Mouse (Mus musculus) midbrain, embryonic 13.5 days (tissue): Measurements from ENCODE around the gene Dzip1. TPM values are rescaled to one million over a fixed set of nuclear protein-coding genes. Genes with fewer than 3 reads are reported as not detected.

Source experiments
- ATAC-seq: fragments of 200-750 bp; cut with Nextera tagmentation; 2 replicates; pipeline ENCODE4 v1.8.0; 2017; ENCODE audit warnings: mild to moderate bottlenecking, moderate TSS enrichment, moderate library complexity
- H3K27ac ChIP-seq: fragments of 300-500 bp; sonication (generic); 2 replicates; pipeline ENCODE4 v1.5.1; 2015; ENCODE audit warnings: inconsistent platforms, mild to moderate bottlenecking, moderate library complexity
- H3K27me3 ChIP-seq: fragments of 300-500 bp; sonication (generic); 2 replicates; pipeline ENCODE4 v1.6.1; 2015; ENCODE audit warnings: mild to moderate bottlenecking, inconsistent platforms
- H3K36me3 ChIP-seq: fragments of 300-500 bp; sonication (generic); 2 replicates; pipeline ENCODE4 v1.6.1; 2015; ENCODE audit warnings: mild to moderate bottlenecking, inconsistent platforms
- H3K4me1 ChIP-seq: fragments of 300-500 bp; sonication (generic); replicated peaks from 2 replicates; pipeline ENCODE4 v1.6.1; 2015; ENCODE audit warnings: inconsistent platforms
- H3K4me2 ChIP-seq: fragments of 300-500 bp; sonication (generic); replicated peaks from 2 replicates; pipeline ENCODE4 v1.6.1; 2015; ENCODE audit warnings: moderate library complexity, mild to moderate bottlenecking, inconsistent platforms
- H3K4me3 ChIP-seq: fragments of 300-500 bp; sonication (generic); replicated peaks from 2 replicates; pipeline ENCODE4 v1.5.1; 2015; ENCODE audit warnings: mild to moderate bottlenecking, inconsistent platforms
- H3K9ac ChIP-seq: fragments of 300-500 bp; sonication (generic); replicated peaks from 2 replicates; pipeline ENCODE4 v1.6.1; 2015; ENCODE audit warnings: mild to moderate bottlenecking, inconsistent platforms
- H3K9me3 ChIP-seq: fragments of 300-500 bp; sonication (generic); 2 replicates; pipeline ENCODE4 v1.6.1; 2016; ENCODE audit warnings: mild to moderate bottlenecking, inconsistent platforms
- WGBS: fragments of 180-500 bp; shearing (Covaris S2); methylation state at CpG from one replicate; pipeline ENCODE4 v1.1.7; 2015; 5-methylcytosine and 5-hydroxymethylcytosine counted together
- polyA plus RNA-seq: library from polyadenylated mRNA; unstranded; fragments of >200 nt; fragmentation: Nextera tagmentation; extraction: Ambion mirVana; gene quantifications from 2 replicates; pipeline ENCODE4 v1.2.1, GENCODE M21; 2015

The Dzip1 gene
- polyA plus RNA-seq, 1 experiment from 2014 or later, result 54.1 TPM

- ATAC-seq, result peak; percentile 100
- peaks cover 31% of the 10 kb centered on the region for H3K4me1 ChIP-seq
- H3K4me3 ChIP-seq, result peak within 1 kb of the TSS; percentile 96
- H3K36me3 ChIP-seq, result no peaks in the 10 kb centered on the region
- no peaks in the 10 kb centered on the region for H3K9me3 ChIP-seq
- H3K27me3 ChIP-seq, result peaks cover 6% of the 10 kb centered on the region; the same call in 1 of the 2 replicates
- H3K9ac ChIP-seq, result peak within 1 kb of the TSS; percentile 94
- peak within 1 kb of the TSS; percentile 68 for H3K4me2 ChIP-seq
- peak within 1 kb of the TSS; percentile 86 for H3K27ac ChIP-seq
- WGBS, result under 1% methylated on average over 118 of the region's 124 CpGs
These were observed 12.6 kb upstream of the Dzip1 start, which contains the start of gene Dnajc3 for GRCm38 (mm10) chr14:118937533-118938492. Dnajc3 (plus strand) TSS chr14:118937976.

GRCm38 (mm10) chr14:118936952-118937351, 11.7 kb upstream of the Dzip1 start:
- peak overlapping the region; percentile 86 for H3K27ac ChIP-seq
- H3K27me3 ChIP-seq, result peaks cover 6% of the 10 kb centered on the region; the same call in 1 of the 2 replicates
- no peaks in the 10 kb centered on the region for H3K9me3 ChIP-seq
- ATAC-seq, result no peak
- H3K9ac ChIP-seq, result peak overlapping the region; percentile 76
- peak overlapping the region; percentile 96 for H3K4me3 ChIP-seq
- no peaks in the 10 kb centered on the region for H3K36me3 ChIP-seq
- peak overlapping the region; percentile 68 for H3K4me2 ChIP-seq
- 37% methylated on average over 4 of the region's 4 CpGs for WGBS
- H3K4me1 ChIP-seq, result peaks cover 28% of the 10 kb centered on the region

GRCm38 (mm10) chr14:118936236-118936635, 11.0 kb upstream of the Dzip1 start:
- Histone ChIP-seq H3K4me3 (no peak overlapping the region), H3K9ac (no peak overlapping the region), H3K4me1 (peaks cover 24% of the 10 kb centered on the region), H3K27ac (no peak overlapping the region), H3K36me3 (no peaks in the 10 kb centered on the region), H3K4me2 (no peak overlapping the region), H3K27me3 (peaks cover 6% of the 10 kb centered on the region; the same call in 1 of the 2 replicates), H3K9me3 (no peaks in the 10 kb centered on the region)
- 69% methylated on average over 3 of the region's 3 CpGs for WGBS
- ATAC-seq, result no peak

- H3K27ac ChIP-seq, result no peak overlapping the region
These were observed 9.4 kb upstream of the Dzip1 start for GRCm38 (mm10) chr14:118934686-118935085.

GRCm38 (mm10) chr14:118932956-118933355, 7.7 kb upstream of the Dzip1 start:
- H3K27ac ChIP-seq, result no peak overlapping the region
- WGBS, result 70% methylated on average over 8 of the region's 8 CpGs
- no peak overlapping the region for H3K9ac ChIP-seq
- no peak overlapping the region for H3K4me2 ChIP-seq
- H3K4me3 ChIP-seq, result no peak overlapping the region
- ATAC-seq, result no peak
- H3K36me3 ChIP-seq, result no peaks in the 10 kb centered on the region
- peaks cover 6% of the 10 kb centered on the region for H3K4me1 ChIP-seq
- no peaks in the 10 kb centered on the region for H3K9me3 ChIP-seq
- peaks cover 6% of the 10 kb centered on the region; the same call in 1 of the 2 replicates for H3K27me3 ChIP-seq

More at GRCm38 (mm10) chr14:118934686-118935085, 9.4 kb upstream of the Dzip1 start:
- Histone ChIP-seq H3K9ac (no peak overlapping the region), H3K36me3 (no peaks in the 10 kb centered on the region), H3K27me3 (peaks cover 6% of the 10 kb centered on the region; the same call in 1 of the 2 replicates), H3K4me1 (peaks cover 18% of the 10 kb centered on the region), H3K9me3 (no peaks in the 10 kb centered on the region), H3K4me3 (no peak overlapping the region), H3K4me2 (no peak overlapping the region)
- 93% methylated on average over 9 of the region's 9 CpGs for whole genome bisulfite sequencing
- no peak for ATAC-seq

GRCm38 (mm10) chr14:118931181-118931580, 5.9 kb upstream of the Dzip1 start:
- WGBS, result 85% methylated on average over 2 of the region's 2 CpGs
- ATAC-seq, result no peak
- H3K36me3 ChIP-seq, result no peaks in the 10 kb centered on the region
- H3K9me3 ChIP-seq, result no peaks in the 10 kb centered on the region
- no peaks in the 10 kb centered on the region; the same call in 1 of the 2 replicates for H3K4me1 ChIP-seq
- H3K27ac ChIP-seq, result no peak overlapping the region
- H3K9ac ChIP-seq, result no peak overlapping the region
- H3K4me2 ChIP-seq, result no peak overlapping the region
- no peak overlapping the region for H3K4me3 ChIP-seq
- H3K27me3 ChIP-seq, result peaks cover 1% of the 10 kb centered on the region; the same call in 1 of the 2 replicates

- 80% methylated on average over 2 of the region's 2 CpGs for WGBS
These were observed 5.5 kb upstream of the Dzip1 start for GRCm38 (mm10) chr14:118930777-118931176.

GRCm38 (mm10) chr14:118929779-118930178, 4.5 kb upstream of the Dzip1 start:
- Histone ChIP-seq H3K4me1 (peaks cover 7% of the 10 kb centered on the region), H3K36me3 (no peaks in the 10 kb centered on the region), H3K27ac (no peak overlapping the region), H3K9ac (no peak overlapping the region), H3K9me3 (no peaks in the 10 kb centered on the region), H3K27me3 (no peaks in the 10 kb centered on the region; the same call in 1 of the 2 replicates), H3K4me2 (no peak overlapping the region), H3K4me3 (no peak overlapping the region)
- no peak for ATAC-seq
- 77% methylated on average over 2 of the region's 2 CpGs for WGBS

More at GRCm38 (mm10) chr14:118930777-118931176, 5.5 kb upstream of the Dzip1 start:
- no peak overlapping the region for H3K9ac ChIP-seq
- no peak overlapping the region for H3K27ac ChIP-seq
- no peak overlapping the region for H3K4me2 ChIP-seq
- H3K4me3 ChIP-seq, result no peak overlapping the region
- H3K9me3 ChIP-seq, result no peaks in the 10 kb centered on the region
- ATAC-seq, result no peak
- no peaks in the 10 kb centered on the region; the same call in 1 of the 2 replicates for H3K27me3 ChIP-seq
- H3K36me3 ChIP-seq, result no peaks in the 10 kb centered on the region
- peaks cover 3% of the 10 kb centered on the region for H3K4me1 ChIP-seq

GRCm38 (mm10) chr14:118928565-118928964, 3.3 kb upstream of the Dzip1 start:
- Histone ChIP-seq H3K4me3 (no peak overlapping the region), H3K27ac (no peak overlapping the region), H3K36me3 (no peaks in the 10 kb centered on the region), H3K4me1 (peaks cover 16% of the 10 kb centered on the region), H3K9ac (no peak overlapping the region), H3K4me2 (no peak overlapping the region), H3K9me3 (no peaks in the 10 kb centered on the region), H3K27me3 (no peaks in the 10 kb centered on the region; the same call in 1 of the 2 replicates)
- ATAC-seq, result no peak
- WGBS, result 82% methylated on average over 3 of the region's 3 CpGs

- H3K36me3 ChIP-seq, result peaks cover 23% of the 10 kb centered on the region
- peak overlapping the region; percentile 70 for H3K9ac ChIP-seq
- H3K4me3 ChIP-seq, result peak overlapping the region; percentile 79
- H3K27me3 ChIP-seq, result 0 out of 2 replicates have a peak, but pooled peaks cover 3% of the 10 kb centered on the region
- no peaks in the 10 kb centered on the region for H3K9me3 ChIP-seq
- peak overlapping the region; percentile 87 for H3K4me2 ChIP-seq
- H3K27ac ChIP-seq, result no peak overlapping the region
- 1% methylated on average over 45 of the region's 47 CpGs for WGBS
- peak; percentile 41 for ATAC-seq
- peaks cover 50% of the 10 kb centered on the region for H3K4me1 ChIP-seq
These were observed 2.5 kb downstream of the Dzip1 start for GRCm38 (mm10) chr14:118922667-118923184.

GRCm38 (mm10) chr14:118922251-118922650, 3.0 kb downstream of the Dzip1 start:
- 0 out of 2 replicates have a peak, but pooled peaks cover 3% of the 10 kb centered on the region for H3K27me3 ChIP-seq
- peak overlapping the region; percentile 79 for H3K4me3 ChIP-seq
- peak overlapping the region; percentile 70 for H3K9ac ChIP-seq
- H3K4me1 ChIP-seq, result peaks cover 50% of the 10 kb centered on the region
- H3K4me2 ChIP-seq, result peak overlapping the region; percentile 87
- 27% methylated on average over 22 of the region's 22 CpGs for WGBS
- no peaks in the 10 kb centered on the region for H3K9me3 ChIP-seq
- H3K27ac ChIP-seq, result no peak overlapping the region
- peaks cover 28% of the 10 kb centered on the region for H3K36me3 ChIP-seq
- no peak for ATAC-seq

GRCm38 (mm10) chr14:118920654-118921053, 4.6 kb downstream of the Dzip1 start:
- Histone ChIP-seq H3K27ac (no peak overlapping the region), H3K9me3 (no peaks in the 10 kb centered on the region), H3K27me3 (0 out of 2 replicates have a peak, but pooled peaks cover 3% of the 10 kb centered on the region), H3K4me1 (peaks cover 45% of the 10 kb centered on the region), H3K9ac (peak overlapping the region; percentile 43; the same call in 1 of the 2 replicates), H3K36me3 (peaks cover 39% of the 10 kb centered on the region), H3K4me3 (0 out of 2 replicates have a peak overlapping the region, but pooled peaks have one; percentile 0), H3K4me2 (peak overlapping the region; percentile 87)
- 62% methylated on average over 7 of the region's 7 CpGs for WGBS
- ATAC-seq, result no peak
